Mouse (Mus musculus) liver, embryonic 14.5 days (tissue): ENCODE data around the gene Gm10643.

Source experiments
- CTCF ChIP-seq: IDR thresholded peaks from 2 replicates; pipeline ENCODE4 v1.5.1; 2016; ENCODE audit warnings: antibody characterized with exemption, low read depth, control low read depth
- EP300 ChIP-seq: IDR thresholded peaks from 2 replicates; pipeline ENCODE4 v1.6.1; 2016; ENCODE audit warnings: antibody characterized with exemption, low read depth

GRCm38 (mm10) chr8:84032777-84033176, 32.2 kb downstream of the Gm10643 start:
- no peak for TF ChIP-seq CTCF
- TF ChIP-seq EP300: no peak
